Mouse (Mus musculus) megakaryocyte progenitor cell, adult 5-6 weeks (primary cell): ENCODE measurements around the gene 1700123O20Rik. TPM values are rescaled to one million over a fixed set of nuclear protein-coding genes. Genes with fewer than 3 reads are reported as not detected.
A peak's percentile ranks its signal among the peaks of the same experiment; 100 is the strongest.

ENCODE experiments used
- ATAC-seq: replicated peaks from 2 replicates; pipeline ENCODE4 v1.8.0; 2016; ENCODE audit warnings: mild to moderate bottlenecking, moderate TSS enrichment, inconsistent platforms; ENCODE audit not compliant: poor library complexity
- total RNA-seq, 2 experiments: library from RNA; stranded (forward) in 1 of 2; stranded (reverse) in 1 of 2; fragments of 157-497, 149-512 nt in 1 of 2; fragments of 200-1000 nt in 1 of 2; gene quantifications; 2 replicates each; pipeline versions ENCODE4 v1.2.3 to v1.2.4; 2015 to 2017

Gene 1700123O20Rik
- total RNA-seq, 2 experiments from 2014 or later, result 47.3 to 80.2 TPM

- no peak for ATAC-seq
These were observed 9.7 kb upstream of the 1700123O20Rik start for GRCm38 (mm10) chr14:54676290-54676689.

GRCm38 (mm10) chr14:54678657-54679304 is 7.2 kb upstream of the 1700123O20Rik start:
- ATAC-seq, result no peak

- no peak for ATAC-seq
These were observed 3.6 kb upstream of the 1700123O20Rik start for GRCm38 (mm10) chr14:54682396-54682795.

- peak; percentile 8; the same call in 1 of the 2 replicates for ATAC-seq
These were observed 545 bp upstream of the 1700123O20Rik start for GRCm38 (mm10) chr14:54685471-54685870.

- peak; percentile 81 for ATAC-seq
These were observed 617 bp downstream of the 1700123O20Rik start, which contains the start of gene Acin1 for GRCm38 (mm10) chr14:54686522-54687143. Acin1 (minus strand) TSS chr14:54686931.

- no peak for ATAC-seq
These were observed 1.2 kb downstream of the 1700123O20Rik start for GRCm38 (mm10) chr14:54687251-54687650.

- peak; percentile 32 for ATAC-seq
These were observed 9.0 kb downstream of the 1700123O20Rik start for GRCm38 (mm10) chr14:54695042-54695441.

- ATAC-seq, result no peak
These were observed 10.7 kb downstream of the 1700123O20Rik start for GRCm38 (mm10) chr14:54696752-54697151.

GRCm38 (mm10) chr14:54698733-54699132 is 12.7 kb downstream of the 1700123O20Rik start, which contains the start of gene Gm29776:
Gm29776 (minus strand) TSS chr14:54698833.
- no peak for ATAC-seq

- ATAC-seq, result no peak
These were observed 13.6 kb downstream of the 1700123O20Rik start for GRCm38 (mm10) chr14:54699586-54699985.

- ATAC-seq, result peak; percentile 59
These were observed 15.3 kb downstream of the 1700123O20Rik start for GRCm38 (mm10) chr14:54701298-54701697.

- ATAC-seq, result no peak
These were observed 17.2 kb downstream of the 1700123O20Rik start for GRCm38 (mm10) chr14:54703207-54703606.

GRCm38 (mm10) chr14:54705844-54706243 is 19.8 kb downstream of the 1700123O20Rik start:
- peak; percentile 82 for ATAC-seq

- ATAC-seq, result peak; percentile 51
These were observed 20.7 kb downstream of the 1700123O20Rik start for GRCm38 (mm10) chr14:54706589-54707320.

- ATAC-seq, result no peak
These were observed 23.0 kb downstream of the 1700123O20Rik start for GRCm38 (mm10) chr14:54709054-54709453.

GRCm38 (mm10) chr14:54712074-54712473 is 26.1 kb downstream of the 1700123O20Rik start, which contains the start of gene Cebpe:
Cebpe (minus strand) TSS chr14:54712174.
- ATAC-seq, result peak; percentile 26

GRCm38 (mm10) chr14:54712861-54713260 is 26.8 kb downstream of the 1700123O20Rik start:
- ATAC-seq, result peak; percentile 41

GRCm38 (mm10) chr14:54714121-54714520 is 28.1 kb downstream of the 1700123O20Rik start:
- peak; percentile 55 for ATAC-seq

GRCm38 (mm10) chr14:54714617-54715081 is 28.6 kb downstream of the 1700123O20Rik start:
- peak; percentile 45 for ATAC-seq

- ATAC-seq, result no peak
These were observed 29.4 kb downstream of the 1700123O20Rik start for GRCm38 (mm10) chr14:54715402-54715801.

GRCm38 (mm10) chr14:54720041-54720440 is 34.0 kb downstream of the 1700123O20Rik start:
- ATAC-seq, result no peak
